Mouse (Mus musculus) natural killer cell, adult 2 months (primary cell): ENCODE measurements around the gene Opcml.

Experiments used
- DNase-seq, 2 experiments: peaks; one replicate each; pipeline ENCODE4 v3.0.0; 2022; ENCODE audit warnings: low spot score in 2 of 2

Opcml gene

DNA sequence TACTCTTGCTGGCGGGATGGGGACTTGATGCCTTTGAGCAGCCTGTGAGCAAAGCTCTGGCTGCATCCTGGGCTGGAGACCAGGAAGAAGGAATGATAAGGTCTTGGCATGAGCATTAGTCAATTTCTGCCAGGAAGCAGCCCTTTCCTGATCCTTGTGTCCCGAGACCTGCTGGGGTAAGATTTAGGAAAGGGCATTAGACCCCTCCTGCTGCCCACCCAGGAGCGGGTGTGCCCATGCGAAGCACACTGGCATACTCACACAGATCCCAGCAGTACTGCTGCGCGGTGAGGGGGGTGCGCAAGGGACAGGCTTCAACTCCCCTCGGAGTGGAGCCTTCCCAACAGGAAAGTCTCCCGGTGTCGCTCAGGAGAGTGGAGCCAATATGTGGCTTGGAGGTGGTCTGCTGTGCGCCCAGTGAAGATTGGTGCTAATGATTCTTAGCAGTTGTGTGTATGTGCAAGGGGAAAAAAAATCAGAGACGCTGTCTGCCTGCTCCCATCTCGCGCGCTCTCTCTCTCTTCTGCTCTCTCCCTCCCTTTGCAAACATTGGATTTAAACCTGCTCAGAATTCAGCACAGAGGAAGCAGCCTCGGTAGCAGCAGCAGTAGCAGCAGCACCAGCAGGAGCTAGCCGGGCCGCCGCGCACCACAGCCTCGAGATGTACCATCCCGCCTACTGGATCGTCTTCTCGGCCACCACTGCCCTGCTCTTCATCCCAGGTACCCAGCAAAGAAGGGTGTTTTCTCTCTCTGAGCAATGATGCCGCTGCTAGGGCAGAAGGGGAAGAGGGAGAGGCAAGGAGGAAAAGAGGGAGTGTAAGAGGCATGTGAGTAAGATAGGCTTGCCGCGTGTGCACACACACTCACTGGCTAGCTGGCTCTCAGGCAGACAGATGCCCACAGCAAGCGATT is at the start of gene Opcml:
TSS of gene Opcml (plus strand) at position 51 of the 914 bp plus-strand sequence.
- no peak for DNase-seq

DNA sequence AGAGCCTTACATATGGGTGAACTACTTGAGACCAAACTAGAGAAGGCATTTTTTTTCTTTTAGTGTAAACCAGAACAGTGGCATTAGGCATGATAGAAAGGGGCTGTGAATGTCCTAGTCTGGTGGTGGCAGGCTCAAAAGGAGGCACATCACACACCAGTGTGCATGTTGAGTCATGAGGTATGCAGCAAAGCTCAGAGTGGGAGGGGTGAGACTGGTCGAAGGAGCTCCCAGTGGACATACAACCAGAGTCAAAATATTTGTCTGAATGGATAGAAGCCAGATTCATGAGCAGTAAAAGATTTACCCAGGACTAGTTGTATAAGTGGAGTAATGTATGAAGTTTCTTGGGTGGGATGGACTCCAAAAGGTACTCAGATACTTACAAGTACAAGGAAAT is 31.9 kb upstream of the Opcml start:
- no peak for DNase-seq

DNA sequence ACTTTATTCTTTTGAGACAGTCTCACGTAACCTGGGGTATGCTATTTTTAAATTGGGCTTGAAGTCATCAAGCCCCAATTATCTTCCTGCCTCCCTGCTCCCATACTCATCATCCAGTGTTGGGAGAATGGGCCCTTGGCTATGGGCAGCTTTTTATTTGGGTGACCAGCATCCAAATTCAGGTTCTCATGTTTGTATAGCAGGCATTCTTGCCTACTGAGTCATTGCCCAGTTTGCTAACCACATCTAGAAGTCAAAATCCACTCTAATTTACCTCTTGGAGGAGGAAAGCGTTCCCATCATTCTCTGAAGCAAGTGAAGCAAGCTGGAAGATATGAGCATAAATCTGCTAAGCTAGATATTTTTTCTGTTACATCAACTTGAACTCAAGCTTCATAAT is 29.4 kb upstream of the Opcml start:
- no peak for DNase-seq

DNA sequence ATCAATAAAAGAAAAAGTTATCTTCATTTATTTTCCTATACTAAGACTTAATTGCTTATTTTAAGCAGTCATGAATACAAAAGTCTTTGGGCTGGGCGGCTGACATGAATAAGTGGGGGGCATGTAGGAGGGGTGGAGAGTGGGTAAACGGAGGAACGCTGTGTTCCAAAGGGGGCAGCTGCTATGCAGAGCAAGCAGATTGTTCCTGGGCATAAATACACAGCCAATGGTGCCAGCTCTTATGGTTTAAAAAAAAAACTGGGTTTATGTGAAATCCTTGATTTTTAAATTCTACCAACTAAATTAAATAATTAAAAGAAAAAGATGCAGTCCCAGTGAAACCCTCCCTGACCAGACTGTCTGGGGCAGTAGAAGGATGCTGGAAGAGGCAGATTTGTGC is 24.1 kb upstream of the Opcml start:
- no peak for DNase-seq

DNA sequence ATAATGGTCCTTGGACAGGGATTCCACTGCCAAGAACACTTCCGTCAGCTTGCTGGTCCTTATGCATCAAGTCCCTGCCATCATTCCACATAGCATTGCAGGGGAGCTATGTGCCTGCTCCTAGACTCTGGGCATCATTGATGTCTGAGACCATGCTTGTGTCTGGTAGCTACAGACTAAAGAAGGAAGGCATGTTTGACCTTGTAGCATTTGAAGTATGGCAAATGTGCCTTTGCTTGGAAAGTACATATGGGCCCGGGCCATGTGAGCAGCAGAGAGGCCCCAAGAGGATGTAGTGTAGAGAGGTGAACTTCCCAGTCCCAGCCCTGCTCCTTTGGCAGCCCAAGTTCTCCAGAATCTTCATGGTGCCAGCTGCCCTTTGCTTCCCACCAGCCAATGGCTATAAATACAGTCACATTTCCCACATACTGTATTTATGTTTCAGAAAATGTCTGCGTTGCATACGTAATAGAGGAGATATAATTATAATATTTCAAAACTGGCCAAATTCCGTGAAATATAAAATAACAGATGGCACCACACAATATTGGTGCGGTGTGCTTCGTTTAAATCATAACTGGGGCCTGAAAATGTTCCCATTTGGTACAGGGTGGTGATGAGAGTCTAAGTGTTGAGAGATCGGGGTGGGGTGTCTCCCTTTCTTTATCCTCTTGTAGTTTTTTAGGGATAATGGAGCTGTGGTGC is 23.2 kb upstream of the Opcml start:
- DNase-seq: no peak

DNA sequence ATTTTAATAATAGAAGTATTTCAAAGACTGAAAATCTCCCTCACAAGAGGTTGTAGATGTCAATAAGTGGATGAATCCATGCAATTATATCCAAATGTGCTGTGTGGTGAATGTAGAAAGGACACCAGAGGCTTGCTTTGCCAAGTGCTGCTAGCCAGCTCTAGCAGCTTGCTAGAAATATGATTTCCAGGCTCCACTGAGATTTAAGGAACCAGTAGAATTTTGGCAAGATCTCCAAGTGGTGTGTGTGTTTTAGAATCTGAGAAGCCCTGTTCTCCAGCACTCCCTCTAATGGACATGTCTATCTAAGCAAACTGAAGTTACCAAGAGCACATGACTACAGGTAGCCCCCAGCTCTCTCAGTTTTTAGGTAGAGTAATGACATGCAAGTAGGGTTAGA is 21.8 kb upstream of the Opcml start:
- DNase-seq: no peak

DNA sequence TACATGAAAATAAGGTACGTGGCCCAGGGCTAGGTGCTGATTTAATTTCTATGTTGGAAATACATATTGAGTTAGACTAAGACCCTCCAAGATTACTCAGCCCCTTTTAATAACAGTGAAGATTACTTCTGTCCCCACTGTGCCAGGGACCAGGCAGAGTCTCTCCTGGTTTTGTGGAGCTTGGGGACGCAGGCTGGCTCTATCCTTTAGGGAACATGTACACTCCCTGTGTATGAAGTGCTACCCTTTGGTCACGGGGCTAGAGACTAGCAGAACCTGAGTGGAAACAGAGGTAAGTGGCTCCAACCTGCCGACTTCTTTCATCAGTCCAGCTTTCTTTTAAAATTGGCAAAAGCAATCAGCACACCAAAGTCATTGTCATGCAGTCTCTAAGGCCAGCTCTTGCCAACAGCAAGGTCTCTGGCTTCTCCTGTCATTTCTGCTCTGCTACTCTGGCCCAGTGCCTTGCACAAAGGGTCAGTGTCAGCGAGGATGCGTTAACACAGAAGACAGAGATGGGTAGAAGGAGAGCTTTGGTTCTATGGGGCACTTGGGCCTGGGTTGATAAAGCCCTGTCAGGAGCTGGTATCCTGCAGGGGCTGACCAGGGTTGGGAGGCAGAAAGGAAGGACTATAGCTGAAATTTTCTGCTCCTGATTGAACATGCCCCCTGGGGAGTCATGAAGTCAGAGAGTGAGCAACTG is 9.1 kb upstream of the Opcml start:
- no peak for DNase-seq

DNA sequence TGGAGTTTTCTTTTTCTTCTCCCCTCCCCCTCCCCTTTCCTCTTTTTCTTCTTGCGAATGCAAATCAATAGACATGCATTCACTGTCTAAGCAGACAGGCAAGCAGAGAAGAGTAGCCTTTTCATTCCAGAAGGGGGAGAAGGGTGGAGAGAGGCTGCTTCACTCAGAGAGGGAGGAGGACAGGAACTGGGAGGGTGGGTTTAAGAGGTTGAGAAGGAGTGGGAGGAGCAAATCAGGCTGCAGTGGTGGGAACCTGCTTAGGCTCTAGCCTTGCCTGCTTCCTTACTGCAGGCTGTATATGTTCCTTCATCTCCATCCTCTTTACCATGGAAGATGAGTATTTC is 8.6 kb upstream of the Opcml start:
- DNase-seq: no peak

DNA sequence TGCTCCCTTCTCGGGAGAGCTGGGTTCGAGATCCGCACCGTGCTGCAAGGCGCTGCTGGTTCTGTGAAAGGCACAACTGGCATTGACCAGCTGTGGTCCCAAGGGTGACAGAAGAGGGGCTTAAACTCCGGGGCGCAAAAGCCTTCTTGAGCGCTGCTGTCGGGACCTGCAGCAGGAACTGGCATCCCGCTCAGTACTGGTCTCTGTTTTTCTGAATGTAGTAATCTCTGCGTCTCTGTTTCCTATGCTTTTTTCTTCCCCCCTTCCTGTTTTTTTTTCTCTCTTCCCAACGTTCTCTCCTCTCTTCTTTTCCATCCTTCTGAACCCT is 1.0 kb downstream of the Opcml start:
- no peak for DNase-seq

DNA sequence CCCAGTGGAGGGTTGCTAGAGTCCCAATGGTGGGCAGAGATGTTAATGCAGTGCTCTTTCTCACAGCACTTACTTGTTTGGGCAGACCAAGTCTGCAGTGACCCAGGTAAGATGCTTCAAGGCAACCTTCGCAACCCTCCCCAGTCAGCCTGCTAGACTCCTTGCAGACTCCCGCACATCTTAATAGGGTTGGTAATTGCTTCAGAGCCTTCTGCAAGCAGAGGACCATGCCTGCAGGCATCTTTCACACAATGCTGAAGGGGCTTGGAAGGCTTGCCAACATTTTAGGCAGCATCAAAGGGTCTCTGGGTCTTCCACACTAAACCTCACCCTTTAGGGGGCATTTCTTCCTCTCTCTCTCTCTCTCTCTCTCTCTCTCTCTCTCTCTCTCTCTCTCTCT is 1.7 kb downstream of the Opcml start:
- no peak for DNase-seq

DNA sequence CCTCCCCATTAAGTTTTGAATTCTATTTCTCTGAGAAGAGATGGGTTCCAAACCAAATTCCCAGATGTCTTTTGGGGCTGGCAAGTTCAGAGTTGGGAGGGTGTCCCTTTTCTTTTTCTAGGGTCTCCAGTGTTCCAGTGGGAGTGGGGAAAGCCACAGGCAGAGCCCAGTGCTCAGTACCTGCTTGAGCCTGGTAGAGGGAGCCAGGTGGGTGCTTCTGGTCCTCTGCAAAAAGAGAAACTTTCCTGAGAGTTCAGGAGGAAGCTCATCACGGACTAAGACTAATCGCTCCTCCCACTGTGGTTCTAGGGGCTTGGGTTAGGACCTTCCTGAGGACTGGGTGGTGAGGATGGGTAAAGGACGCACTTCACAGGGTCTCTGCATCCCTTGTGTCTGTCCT is 2.4 kb downstream of the Opcml start:
- no peak for DNase-seq

DNA sequence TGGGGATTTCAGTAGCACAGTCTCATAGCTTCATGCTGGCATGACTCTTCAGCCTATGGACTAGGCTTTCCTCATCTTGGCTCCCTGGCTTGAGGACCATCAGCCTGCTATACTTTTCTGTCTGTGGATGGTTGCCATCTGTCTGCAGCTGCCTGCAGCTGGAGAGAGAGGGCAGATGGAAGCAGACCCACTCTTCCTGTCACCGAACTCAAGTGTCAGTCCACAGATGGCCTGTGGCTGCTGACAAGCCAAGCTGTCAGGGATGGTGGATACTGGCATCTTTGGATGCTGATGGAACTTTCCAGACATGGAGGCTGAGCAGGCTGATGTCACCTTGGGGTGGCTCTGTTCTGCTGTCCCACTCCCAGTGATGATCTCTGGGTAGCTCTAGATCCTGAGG is 6.0 kb downstream of the Opcml start:
- DNase-seq: no peak

DNA sequence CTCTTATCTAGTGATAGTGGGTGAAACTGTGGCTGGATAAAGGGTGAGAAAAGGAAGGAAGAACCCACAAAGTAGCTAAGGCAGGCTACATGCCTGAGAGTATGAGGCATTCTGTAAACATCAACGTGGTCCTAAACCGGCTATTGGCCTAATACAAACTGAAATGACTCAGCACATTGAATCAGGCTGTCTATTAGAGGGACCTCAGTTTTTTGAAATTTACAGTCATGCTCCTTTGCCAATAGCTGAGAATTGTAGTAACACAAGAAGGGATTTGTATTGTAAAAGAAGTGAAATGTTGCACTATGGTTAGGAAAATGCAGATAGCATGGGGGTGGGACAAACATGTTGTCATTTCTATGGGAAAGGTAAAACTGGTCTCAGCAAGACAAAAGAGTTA is 10.4 kb downstream of the Opcml start:
- DNase-seq: no peak

DNA sequence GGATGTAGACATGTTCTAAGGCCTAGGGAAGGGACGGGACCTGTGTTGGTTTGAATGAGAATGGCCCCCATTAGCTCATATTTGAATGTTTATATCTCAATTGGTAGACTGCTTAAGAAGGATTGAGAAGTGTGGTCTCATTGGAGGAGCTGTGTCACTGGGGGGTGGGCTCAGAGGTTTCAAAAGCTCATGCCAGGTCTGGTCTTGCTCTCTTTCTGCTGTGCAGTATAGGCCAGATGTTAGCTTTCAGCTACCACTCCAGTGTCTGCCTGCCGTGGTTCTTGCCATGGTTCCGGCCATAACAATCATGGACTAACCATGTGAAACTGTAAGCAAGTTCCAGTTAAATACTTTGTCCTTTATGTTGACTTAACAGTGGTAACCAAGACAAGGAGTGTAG is 11.2 kb downstream of the Opcml start:
- DNase-seq: no peak

DNA sequence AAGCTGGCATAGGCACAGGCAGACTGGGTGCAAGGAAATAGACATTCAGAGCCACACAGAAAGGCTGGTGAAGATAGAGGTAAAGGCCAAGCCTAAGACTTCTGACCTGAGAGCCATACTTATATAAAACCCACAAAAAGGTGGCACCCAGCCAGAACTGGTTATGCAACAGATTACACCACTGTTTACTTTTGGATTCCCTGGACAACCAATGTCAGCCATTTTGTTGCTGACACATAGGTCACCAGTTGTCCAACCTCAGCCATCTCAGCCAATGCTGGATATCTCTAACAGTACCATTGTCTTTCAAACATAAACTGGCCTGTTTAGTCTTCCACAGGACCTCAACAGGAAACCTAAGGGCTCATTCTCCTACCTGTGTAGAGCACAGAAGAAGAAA is 11.8 kb downstream of the Opcml start:
- DNase-seq: no peak

DNA sequence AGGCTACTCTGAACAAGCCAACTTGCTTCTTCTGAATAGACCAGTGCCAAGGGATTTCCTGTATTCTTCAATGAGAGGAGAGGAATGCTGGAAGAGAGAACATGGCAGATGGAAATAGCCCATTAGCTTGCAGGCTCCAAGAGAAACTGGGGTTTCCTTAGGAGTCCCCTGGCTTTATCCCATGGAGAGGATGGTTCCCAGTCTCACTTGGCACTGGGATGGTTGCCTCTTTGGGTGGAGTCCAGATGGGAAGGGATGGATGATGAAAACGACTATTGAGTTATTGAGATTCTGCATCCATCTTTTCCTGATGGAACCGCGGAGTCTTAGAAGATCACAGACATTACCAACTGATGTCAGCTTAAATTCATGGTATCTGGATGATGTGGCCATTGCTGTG is 13.9 kb downstream of the Opcml start:
- DNase-seq: no peak

DNA sequence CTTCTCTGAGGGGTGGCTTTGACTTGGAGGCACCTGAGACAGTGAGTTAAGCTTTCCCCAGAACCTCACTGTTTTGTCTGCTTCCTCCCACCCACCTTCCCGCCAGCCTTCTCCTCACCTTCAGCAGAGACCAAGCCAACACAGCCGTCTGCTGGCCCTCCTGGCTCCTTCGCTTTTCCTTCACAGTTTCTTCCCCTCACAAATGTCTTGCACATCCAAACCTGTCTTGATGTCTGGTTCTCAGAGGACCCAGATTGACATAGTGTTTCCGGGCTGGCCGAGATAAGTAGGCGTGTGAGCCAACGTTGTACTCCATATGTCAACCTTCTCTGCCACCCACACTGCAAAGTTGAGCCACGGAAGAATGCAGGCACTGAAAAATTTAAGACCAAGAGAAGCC is 19.2 kb downstream of the Opcml start:
- no peak for DNase-seq

DNA sequence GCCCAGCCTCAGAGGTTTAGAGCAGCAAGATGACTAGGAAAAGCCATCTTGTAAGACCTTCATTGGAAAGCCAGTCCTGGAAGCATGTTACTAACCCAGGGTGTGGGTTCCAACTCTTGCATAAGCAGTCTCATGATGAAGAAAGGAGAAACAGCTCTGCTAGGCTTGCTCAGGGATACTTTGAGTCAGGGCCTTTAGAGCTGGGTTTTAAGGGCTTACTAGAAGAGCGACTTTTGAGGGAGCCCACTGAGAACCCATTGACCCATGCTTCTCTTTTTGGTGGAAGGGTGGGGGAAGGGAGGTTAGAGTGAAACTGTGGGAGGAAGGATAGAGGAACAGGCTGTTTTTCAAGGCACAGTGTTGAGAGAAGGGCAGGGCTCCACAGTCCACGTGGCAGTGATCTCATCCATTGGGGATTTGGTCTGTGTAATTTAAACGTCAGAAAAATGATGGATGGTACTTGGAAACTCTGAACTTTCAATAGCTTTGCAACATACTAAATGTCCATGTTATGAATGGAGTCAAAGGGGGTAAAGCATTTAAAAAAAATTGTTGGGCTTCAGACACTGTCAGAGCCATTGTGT is 22.7 kb downstream of the Opcml start:
- DNase-seq: no peak

DNA sequence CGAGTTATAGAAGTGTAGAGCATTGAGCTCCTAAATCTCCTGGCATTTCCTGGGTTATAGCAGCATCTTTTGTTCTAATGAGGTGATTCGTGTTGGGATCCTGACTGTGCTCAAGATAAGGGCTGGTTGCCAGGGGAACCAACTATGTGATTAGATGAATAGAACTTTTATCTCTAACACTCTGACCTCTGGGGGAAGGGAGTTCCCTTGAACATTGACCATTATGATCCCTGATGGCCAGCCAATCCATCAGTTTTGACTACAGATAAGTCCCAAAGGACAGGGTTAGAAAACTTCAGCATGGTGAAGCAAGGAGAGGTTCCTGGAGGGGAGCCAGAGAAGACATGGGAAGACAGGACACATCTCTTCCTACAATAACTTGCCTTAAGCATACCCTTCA is 23.6 kb downstream of the Opcml start:
- no peak for DNase-seq

DNA sequence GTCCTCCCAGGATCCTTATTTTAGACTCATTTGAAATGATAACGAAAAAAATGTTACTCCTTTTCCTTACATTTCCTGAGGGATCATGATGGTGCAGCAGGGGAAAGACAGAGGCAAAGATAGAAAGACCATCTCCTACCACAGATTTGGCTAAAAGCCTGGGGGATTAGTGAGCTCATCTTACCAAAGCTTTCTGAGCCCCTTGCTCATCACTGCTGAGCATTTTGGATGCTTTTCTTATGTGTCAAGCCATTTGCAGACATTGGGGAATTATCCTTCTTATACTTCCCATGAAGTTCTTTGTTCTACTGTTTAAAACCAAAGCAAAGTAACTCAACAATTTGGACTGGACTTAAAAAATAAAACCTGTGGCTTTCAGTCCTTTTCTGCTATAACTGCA is 30.6 kb downstream of the Opcml start:
- DNase-seq: no peak

DNA sequence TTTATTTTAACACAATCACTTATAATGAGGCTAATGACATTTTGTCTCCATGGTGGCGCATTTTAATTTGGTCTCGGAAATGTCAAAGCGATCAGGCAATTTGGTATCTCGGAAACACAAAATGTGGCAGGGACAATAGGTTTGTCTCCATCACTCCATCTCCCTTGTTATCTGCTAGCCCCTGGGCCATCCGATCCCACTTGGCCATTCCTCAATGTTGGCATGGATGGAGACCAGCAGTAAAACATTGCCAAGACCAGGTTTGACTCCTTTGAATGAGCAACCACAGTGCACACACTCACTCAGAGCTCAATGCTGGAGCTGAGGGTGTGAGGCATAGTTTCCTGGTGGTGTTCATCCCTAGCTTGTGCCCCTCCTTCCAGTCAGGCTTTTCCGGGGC is 32.1 kb downstream of the Opcml start:
- no peak for DNase-seq

DNA sequence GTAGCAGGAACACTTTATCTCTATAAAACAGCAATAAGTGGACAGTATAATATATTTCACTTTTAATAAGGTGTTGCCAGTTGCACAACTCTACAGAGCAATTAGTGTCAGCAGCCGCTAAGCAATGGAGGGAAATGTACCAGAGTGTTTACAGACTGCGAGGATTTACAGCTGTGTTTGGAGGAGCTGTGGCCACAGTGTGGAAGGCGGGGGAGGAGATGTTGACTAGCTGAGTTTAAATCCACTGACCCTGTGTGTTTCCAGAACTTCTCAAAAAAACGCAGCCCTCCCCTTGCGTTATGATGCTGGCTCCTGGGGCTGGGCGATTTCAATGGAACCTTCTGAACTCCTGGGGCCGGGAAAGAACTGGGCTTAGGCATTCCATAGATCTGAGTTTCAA is 33.8 kb downstream of the Opcml start:
- DNase-seq: no peak

DNA sequence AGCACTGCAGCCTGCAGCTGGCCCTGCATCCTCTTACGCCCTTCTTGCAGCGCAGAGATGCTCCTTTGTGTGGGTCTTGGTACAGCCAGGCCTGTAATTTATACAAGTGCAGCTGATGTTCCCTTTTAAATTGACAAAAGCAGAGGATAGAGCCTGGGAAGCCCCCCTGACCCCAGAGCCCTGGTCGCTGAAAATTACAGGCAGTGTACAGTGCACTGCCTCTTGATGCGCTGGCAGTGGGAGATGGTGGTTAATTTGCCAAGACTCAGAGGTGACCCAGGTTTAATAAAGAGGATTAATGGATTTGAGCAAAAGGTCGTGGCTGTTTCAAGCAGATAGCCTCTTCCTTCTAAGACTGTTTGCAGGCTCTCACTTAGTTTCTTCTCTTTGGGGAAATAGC is 39.9 kb downstream of the Opcml start:
- DNase-seq: no peak
